Mouse (Mus musculus) retina, adult 2 months (tissue): ENCODE data around the gene Klrg2.

Experiments
- DNase-seq: peaks from one replicate; pipeline ENCODE4 v3.0.0-alpha.2; 2012; ENCODE audit warnings: low read depth, low spot score

The Klrg2 gene

DNA sequence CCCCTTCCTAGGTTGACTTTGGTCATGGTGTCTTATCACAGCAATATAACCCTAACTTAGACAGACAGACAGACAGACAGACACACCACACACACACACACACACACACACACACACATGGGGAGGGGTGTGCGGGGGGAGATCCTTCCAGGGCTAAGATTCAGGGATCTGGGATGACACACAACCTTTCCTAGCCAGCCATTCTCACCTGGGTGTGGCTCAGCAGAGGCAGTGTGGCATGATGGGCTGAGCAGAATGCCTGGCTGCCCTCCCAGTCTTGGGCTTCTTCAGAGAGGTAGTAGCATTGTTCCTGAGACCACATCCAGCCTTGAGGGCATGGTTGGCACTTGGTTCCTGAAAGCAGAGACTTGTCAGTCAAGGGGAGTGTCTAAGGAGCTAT lies 7.5 kb downstream of the Klrg2 start:
- DNase-seq = no peak

DNA sequence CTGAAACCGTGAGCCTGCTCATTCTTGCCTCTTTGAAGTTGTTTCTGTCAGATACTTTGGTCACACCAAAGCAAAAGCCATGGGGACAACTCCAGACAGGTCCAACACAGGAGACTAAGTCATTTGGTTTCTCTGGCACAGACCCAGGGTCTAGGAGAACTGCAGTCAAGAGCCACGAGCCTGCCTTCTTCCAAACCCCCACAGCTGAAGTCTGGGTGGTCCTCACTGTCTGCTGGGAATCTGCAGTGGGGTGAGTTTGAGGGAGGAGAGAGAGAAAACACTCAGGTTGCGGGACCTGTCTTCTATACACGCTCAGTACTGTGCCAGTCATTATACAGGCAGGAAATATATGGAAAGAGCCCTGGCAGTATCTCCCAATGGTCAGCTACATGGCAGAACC lies 9.6 kb downstream of the Klrg2 start:
- DNase-seq = no peak

DNA sequence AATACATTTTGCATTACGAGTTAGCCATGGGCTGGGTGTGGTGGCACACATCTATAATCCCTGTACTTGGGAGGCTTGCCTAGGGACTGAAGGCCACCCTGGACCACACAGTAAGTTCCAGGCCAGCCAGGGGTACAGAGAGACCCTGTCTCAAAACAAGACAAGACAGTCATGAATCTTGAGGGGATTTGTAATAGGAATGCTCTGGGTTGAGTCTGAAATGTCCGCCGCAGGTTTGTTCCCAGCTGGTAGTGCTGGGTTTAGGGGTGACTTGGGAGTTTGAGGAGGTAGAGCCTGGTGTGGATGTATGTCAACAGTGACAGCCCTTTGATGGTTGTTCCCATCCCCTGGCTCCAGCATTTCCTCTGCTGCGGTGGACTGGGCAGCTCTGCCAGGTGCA lies 10.0 kb downstream of the Klrg2 start:
- no peak for DNase-seq

DNA sequence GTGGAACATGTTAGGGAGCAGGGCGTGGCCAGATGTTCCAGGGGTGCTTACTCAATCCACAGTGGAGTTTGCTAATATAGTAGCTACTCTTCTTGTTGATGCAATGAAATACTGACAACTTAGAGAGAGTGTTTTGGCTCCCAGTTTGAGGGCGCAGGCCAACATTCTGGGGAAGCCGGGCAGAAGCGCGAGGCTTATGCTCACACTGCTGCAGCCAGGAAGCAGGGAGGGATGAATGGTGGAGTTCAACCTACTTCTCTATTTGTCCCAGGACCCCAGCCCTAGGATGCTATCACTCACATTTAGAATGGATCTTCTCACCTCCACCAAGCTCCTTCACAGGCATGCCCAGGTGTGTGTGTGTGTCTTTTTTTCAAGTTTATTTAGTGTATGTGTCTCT lies 11.0 kb downstream of the Klrg2 start:
- no peak for DNase-seq

DNA sequence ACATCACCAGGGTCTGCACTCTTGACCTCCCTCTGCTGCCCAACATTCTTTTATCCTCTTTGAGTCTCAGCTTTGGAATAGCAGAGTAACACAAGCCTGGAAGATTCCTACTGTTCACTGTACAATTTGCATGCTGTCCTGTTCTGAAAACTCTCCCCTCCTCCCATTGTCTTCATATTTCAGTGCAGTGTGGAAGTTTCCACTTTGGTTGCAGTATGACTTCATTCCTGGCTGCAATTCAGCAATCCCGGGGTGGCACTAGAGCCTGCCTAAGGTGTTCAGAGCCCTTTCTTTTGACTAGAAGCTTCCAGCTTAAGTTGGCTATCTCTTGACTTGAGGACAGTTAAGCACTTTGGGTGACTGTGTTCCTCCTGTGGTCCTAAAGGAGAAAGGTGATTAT lies 12.6 kb downstream of the Klrg2 start:
- no peak for DNase-seq

DNA sequence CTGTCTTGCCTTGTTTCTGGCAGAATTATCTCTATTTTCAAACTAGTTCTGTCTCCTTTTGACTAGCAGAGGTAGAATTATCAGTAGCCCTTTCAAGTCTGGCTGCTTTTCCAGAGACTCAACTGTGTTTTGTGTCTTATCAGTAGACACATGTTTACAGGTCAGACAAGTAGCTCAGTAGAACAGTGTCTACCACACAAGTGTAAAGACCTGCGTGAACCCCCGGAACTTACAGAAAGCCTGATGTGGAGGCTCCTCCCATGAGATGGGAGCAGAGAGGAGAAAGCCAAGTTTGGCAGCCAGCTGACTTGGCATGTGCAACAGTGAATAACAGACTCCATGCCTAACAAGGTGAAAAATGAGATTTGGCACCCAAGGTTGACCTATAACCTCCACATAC lies 13.6 kb downstream of the Klrg2 start:
- no peak for DNase-seq

DNA sequence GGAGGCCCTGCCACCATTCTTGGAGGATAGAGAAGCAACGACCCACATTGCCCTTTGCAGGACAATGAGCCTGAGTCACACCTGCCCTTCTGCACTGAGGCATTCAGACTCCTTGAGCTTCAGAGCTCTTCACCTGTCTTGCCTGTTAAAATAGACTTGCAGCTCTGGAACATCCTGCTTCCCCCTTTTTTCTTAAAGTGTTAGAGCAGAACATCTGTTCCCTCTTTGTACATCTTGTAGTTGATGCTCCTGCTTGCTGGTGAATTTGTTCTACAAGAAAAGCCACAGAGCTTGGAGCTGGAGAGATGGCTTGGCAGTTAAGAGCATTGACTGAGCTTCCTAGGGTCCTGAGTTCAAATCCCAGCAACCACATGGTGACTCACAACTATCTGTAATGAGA lies 14.6 kb downstream of the Klrg2 start:
- no peak for DNase-seq

DNA sequence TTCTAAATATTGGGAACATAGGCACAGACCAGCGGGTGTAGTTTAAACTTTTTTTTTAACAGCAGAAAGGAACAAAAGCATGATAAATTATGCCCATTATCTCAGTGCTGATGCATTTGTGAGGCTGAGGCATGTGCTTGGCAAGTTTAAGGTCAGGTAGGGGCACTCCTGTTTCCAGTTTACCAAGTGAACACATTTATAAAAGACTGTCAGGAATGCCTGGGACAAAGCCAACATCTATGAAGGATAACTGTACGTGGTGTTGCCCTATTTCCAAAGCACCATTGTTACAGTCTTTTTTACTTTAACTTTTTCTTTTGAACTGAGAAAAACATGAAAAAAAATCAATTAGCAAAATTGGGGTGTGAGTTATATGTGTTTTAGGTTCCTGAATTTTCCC lies 27.1 kb downstream of the Klrg2 start:
- no peak for DNase-seq

DNA sequence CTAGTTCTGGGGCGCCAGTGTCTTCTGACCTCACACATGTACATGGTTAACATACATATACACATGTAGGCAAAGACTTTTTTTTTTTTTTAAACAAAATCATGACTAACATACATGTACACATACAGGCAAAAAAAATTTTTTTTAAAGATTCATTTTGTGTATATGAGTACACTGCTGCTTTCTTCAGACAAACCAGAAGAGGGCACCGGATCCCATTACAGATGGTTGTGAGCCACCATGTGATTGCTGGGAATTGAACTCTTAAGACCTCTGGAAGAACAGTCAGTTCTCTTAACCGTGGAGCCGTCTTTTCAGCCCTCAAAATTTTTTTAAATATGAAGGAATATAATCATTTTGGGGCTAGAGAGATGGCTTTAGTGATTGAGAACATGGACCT lies 39.6 kb downstream of the Klrg2 start:
- DNase-seq = no peak

DNA sequence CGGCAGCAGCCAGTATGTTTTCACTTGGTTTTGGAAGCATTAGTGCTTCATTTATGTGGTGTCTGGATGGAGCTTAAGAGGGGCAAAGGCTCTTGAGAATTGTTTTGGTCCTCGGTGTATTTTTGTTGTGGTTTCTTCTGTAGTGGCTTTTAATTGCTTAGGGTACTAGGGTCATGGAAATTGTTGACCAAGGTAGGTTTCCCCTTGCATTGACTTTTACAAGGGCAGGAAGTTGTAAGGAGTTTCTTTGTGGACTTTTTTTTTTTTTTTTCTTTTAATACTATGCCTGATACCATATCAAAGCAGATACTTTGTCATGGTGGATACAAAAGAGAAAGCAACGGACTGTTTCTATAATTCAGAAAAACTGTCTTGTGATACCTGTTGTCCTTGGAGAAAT lies 55.3 kb downstream of the Klrg2 start:
- DNase-seq = no peak

DNA sequence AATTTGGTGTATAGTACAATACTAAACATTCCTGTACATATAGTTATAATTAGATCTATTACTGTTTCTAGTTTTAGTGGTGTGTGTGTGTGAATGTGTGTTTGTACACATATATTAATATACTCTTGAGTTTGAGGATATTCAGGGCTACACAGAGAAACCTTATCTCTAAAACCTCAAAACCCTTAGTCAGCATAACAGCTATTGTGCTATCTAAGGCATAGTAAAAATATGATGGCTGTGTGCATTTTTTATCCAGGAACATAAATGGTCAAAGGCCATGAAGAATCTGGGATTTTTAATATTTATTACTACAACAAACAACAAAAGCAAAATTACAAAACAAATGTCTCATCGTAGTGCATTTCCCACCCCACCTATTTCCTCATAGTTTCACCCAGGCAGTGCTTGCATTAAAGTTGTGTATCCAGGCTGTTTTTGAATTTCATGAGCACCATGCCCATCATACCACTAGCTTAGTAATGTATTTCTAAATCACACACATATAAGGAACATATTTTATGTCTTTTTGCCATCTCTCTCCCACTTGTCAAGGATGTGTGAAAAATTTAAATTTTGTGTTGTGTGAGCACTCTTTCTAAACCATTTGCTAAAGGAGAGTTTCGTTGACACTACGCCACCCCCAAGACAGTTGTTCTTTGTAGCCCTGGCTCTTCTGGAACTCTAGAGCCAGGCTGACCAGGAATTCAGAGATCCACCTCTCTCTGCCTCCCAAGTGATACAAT lies 56.8 kb downstream of the Klrg2 start:
- no peak for DNase-seq

DNA sequence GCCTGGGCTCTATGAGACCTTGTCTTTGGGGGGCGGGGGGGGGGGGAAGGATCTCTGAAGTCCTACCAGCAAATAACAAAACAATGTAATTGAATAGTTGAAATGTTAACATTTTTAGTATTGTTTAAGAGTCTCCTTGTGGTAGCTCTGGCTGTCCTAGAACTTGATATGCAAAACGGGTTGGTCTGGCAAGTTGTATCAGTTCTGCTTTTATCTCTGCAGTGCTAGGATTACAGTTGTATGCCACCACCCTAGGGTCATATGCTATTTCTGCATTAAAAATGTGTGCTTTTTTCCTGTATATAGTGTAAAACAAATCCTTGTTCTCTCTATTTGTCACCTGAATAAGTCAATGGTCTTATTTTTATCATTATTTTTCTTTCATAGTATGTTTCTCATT lies 60.9 kb downstream of the Klrg2 start:
- no peak for DNase-seq
